Mouse (Mus musculus): ENCODE results near the gene Nphs2.

- TF ChIP-seq CTCF (IDR thresholded peaks at IDR 0.05; ENCODE audit: low read depth): no peak
- no peak for TF ChIP-seq EP300 (IDR thresholded peaks at IDR 0.05; ENCODE audit: low read depth)
These were observed 38.5 kb downstream of the Nphs2 start for GRCm38 (mm10) chr1:156349031-156349430.
